Mouse (Mus musculus) spleen, adult 2 months (tissue): Measurements from ENCODE around the gene Pawr.

ENCODE experiments used
- CTCF ChIP-seq: fragments of 200-500 bp; IDR thresholded peaks from 2 replicates; pipeline ENCODE4 v1.5.1; 2011; ENCODE audit warnings: mild to moderate bottlenecking, inconsistent platforms; ENCODE audit not compliant: insufficient read depth, insufficient read length, insufficient replicate concordance; ENCODE audit errors: extremely low read depth
- POLR2A ChIP-seq: fragments of 200-500 bp; IDR thresholded peaks from 2 replicates; pipeline ENCODE4 v1.6.1; 2011; ENCODE audit warnings: low read depth, low read length, inconsistent platforms

- TF ChIP-seq CTCF (no peak), POLR2A (no peak)
Observed at GRCm38 (mm10) chr10:108331784-108332561, at the start of gene Pawr.
